Mouse (Mus musculus): ENCODE measurements around the gene Wnt5b.
"Not testable (repeated sequence)": the region's sequence is repeated elsewhere in the genome, so short reads cannot be mapped to it uniquely, and the experiment has no call there.

Gene Wnt5b

GRCm38 (mm10) chr6:119482958-119483600, 61.1 kb downstream of the Wnt5b start:
- peak; percentile 83 for DNase-seq

DNA sequence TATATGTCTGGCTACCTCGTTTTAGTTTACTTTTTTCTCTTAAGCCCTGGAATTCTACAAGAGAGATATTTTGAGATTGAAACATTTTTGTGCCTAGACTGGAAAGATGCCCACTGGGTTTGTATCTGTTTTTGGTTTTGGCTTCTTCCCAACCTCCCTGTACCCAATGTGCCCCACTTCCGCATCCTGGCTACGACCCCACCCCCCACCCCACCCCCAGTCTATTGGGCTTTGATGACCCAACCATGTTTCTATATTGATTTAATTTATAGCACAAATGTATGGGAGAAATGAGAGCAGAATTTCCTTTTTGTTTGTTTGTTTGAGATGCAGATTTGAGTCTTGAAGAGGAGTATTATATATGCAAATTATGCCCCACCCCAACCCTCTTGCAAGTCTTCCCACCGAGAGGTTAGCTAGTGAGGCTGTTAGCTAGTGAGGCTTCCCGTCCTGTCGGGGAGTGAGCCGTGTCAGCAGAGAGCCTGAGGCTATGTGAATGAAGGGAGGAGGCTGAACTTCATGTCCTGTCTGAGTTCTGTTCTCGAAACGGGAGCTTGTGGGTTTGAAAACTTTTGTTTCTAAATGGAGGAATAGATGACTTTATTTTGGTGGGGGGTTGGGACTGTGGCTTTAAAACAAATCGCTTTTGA, 62.3 kb downstream of the Wnt5b start:
- DNase-seq: not testable (repeated sequence)

DNA sequence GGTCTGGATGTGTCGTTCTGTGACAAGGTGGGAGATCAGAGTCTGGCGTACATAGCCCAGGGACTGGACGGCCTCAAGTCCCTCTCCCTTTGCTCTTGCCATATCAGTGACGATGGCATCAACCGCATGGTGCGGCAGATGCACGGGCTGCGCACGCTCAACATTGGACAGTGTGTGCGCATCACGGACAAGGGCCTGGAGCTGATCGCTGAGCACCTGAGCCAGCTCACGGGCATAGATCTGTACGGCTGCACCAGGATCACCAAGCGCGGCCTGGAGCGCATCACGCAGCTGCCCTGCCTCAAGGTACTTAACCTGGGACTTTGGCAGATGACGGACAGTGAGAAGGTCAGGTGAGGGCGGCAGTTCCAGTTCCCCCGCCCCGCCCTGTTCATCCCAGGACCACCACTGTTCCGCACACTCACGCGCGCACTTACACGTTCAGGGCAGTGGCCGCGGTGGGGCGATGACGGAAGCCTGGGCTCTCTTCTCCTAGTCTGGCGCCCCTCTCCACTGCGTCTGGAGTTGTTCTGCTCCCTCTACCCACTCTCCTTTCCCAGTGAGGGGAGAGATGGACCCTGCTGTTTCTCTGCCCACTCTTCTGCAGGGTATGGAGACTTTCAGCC, 63.3 kb downstream of the Wnt5b start:
- DNase-seq: peak; percentile 55

- DNase-seq: peak; percentile 74
Observed at GRCm38 (mm10) chr6:119479876-119480705, 64.1 kb downstream of the Wnt5b start.

GRCm38 (mm10) chr6:119479343-119479875, 64.7 kb downstream of the Wnt5b start, which contains the start of gene Fbxl14:
Fbxl14 (plus strand) TSS chr6:119479668.
- no peak for DNase-seq

DNA sequence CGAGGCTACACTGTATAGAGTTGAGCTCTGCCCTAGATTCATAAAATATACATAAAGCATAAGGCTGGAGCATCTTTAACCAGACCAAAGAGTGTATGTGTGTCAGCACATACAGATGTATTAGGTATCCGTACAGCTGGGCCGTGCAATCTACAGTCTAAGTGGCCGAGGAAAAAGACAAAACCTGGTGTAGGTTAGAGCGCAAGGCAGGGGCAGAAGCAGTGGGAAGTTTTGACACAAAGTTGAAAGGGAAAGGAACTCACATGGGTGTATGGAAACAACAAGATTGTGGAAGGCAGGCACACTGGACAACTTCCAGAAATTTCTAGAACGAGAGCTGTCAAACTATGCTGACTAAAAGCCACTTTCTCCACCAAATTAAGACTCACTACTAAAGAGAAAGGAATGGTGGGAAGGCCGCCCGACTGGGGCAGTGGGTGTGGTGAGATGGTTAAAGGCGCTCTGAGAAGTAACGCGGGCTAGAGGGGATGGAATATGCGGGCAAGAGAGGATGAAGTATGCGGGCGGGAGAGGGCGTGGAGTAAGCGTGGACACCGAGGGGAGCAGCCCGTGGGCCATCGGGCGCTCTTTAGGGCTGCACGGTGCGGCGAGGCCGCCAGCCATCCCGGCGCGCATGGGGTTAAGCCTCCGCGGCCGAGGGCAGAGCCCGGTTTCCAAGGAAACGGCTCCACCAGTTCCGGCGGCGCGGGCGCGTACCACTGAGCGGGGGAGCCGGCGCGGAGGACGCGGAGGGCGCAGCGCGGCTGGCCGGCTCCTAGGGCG, 65.4 kb downstream of the Wnt5b start:
- DNase-seq: peak; percentile 94

DNA sequence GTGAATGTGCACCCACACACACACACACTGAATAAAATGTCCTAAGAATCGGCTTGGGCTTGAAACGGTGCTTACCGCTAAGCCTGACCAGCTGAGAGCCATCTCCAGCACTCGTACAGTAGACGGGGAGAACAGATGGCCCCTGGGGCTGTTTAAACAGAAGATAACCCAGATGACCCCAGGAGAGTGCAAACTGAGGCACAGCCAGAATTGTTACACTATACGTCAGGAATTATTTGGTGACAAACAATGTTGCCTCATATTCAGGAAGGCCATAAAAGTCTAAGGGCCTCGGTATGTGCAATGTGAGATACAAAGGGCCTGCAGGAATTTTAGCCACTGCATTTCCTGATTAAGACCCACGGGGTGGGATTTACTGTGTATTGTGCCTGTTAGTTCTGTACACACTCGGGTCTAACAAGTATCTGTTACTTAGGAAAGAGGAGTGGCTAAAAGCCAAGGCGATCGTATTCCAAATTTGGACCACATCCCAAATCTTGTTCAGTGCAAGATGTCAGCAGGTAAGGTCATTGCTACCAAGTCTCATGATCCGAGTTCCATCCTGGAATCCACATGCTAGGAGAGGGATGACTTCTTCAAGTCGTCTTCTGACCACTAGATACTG, 66.3 kb downstream of the Wnt5b start:
- no peak for DNase-seq

DNA sequence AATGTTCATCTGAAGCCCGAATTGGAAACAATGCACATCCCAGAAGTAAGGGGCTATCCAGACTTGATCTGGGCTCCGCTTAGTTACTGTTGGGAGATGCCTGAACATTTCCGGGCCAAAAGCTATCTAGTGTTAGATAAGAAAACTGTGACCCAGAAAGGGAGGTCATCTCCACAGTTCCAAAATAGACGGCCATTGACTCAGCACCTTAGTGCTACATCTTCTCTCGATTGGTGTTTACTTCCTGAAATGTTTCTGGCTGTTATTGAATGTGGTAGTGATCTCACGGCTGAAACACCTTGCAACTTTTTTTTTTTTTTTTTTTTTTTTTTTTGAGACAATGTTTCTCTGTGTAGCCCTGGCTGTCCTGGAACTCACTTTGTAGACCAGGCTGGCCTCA, 68.2 kb downstream of the Wnt5b start:
- no peak for DNase-seq

DNA sequence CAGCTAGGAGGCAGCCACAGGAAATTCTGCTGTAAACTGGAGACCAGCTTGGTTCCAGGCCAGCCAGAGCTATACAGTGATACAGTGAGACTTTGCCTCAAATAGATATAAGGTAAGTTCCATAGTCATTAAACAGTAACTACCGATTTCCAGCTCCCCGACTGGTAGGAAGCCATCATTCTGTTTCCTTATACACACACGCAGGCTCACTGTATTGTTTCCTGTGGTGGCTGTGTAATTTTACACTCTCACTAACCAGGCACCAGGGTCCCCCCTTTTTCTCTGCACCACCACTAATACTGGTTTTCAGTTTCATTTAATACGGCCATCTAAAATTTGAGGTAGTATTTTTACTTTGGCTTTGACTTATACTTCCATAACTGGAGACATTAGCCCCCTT, 70.2 kb downstream of the Wnt5b start:
- DNase-seq: no peak

GRCm38 (mm10) chr6:119473446-119473845, 70.7 kb downstream of the Wnt5b start:
- DNase-seq: no peak

- no peak for DNase-seq
Observed at GRCm38 (mm10) chr6:119472705-119473104, 71.4 kb downstream of the Wnt5b start.

DNA sequence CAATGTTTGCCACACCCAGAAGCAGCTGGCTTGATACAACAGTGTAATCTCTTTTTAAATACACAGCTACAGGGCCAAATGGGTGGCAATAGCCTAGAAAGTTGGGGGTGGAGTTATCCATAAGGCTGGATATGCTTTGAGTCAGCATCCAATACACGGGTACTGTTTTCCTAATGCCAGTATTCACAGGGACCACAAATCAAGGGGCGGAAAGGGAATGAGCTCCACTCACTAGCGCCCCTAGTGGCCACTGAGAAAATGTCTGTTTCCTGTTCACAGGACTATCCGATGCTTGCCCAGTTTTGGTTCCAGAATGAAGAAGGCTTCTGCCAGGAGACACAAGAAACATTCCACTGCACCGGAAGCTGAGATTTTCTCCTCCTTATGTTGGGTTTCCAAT, 72.0 kb downstream of the Wnt5b start:
- peak; percentile 81 for DNase-seq

- DNase-seq: no peak
Observed at GRCm38 (mm10) chr6:119470777-119471176, 73.4 kb downstream of the Wnt5b start.

DNA sequence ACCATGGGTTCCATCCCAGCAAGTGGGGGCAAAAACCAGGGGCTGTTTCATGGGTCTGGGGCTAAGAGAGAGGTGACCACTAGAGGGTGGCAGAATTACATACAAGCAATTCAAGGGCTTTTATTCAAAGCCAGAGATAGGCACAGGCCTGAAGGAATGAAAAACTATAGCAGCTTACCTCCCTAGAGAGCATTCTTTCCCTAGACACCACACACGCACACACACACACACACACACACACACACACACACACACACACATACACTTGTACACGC, 76.4 kb downstream of the Wnt5b start:
- no peak for DNase-seq

DNA sequence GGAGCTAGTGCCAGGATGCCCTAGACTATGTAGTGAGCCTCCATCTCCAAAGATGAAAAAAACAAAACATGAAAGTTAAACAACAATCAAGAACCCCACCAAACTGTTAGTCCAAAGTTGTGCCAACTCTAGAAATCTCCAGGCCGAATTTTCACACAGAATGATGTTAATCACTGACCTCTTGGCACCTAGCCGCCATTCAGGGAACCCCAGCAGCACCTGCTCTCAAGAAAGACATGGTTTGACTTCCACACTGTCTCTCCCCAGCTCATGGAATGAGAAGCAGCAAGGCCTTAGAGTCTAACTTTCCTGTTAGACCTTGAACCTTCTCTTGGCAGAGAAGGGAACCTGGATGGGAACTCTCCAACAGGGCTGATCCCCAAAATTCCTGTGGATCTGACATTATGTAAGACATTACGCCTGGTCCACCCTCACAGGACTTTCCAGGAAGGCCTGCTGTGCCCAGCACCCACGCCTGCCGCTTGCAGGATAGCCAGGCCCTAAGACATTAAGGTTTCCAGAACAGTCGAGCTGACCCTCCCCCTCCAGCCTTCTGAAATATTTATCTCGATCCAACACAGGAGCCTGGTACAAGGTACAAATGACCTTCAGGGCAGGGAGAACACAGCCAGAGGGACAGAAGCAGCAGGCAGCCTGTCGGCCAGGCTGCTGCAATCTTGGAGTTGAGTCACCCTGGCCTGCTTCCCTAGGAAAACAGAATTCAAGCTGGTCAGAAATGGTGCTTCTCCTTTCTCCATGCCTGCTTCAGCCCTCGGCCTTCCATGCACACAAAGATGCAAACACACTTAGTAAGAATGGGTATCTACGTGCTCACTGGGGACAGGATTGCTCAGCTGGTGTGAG, 77.0 kb downstream of the Wnt5b start:
- no peak for DNase-seq

- DNase-seq: no peak
Observed at GRCm38 (mm10) chr6:119466161-119466560, 78.0 kb downstream of the Wnt5b start.

- DNase-seq: no peak
Observed at GRCm38 (mm10) chr6:119460391-119460790, 83.8 kb downstream of the Wnt5b start.

DNA sequence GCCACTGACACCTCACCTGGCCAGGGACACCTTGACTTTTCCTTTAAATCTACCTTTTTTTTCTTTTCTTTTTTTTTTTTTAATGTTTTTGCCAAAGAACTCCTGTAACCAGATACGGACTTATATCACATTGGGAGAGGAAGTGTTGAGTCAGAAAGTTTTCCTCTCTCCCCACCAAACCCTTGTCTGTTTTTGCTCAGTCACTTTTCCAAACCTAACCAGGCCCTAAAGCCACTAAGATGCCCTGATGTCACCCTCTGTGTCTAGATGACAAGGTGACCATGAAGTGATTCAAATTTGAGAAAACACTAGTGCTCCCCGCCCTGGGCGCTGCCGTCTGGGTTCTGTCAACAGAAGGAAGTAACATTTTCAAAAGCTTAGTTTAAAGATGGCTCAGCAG, 85.1 kb downstream of the Wnt5b start:
- no peak for DNase-seq

GRCm38 (mm10) chr6:119458166-119458565, 86.0 kb downstream of the Wnt5b start:
- DNase-seq: no peak

DNA sequence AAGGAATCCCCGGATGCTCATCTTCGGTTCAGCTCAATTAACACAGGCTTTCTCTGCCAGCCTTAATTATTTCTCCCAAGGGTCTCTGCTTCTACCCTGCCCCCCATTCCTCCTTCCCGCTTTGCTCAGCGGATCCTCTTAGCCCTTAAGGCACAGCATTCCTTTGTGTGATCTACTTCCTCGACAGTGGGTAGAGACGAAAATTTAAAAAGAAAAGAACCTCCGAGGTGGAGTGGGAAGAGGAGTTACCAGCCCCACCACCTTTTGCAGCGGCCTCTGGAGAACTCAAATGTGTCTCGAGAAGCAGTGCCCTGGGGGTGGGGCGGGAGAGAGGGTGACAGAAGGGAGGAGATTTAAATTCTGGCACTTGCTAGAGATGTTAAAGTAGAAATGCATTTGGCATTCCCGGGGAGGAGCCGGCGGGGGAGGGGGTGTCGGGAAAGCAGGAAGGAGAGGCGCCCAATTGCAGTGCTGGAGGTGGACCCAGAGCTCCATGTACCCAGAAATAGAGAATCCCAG, 92.1 kb downstream of the Wnt5b start:
- DNase-seq: peak; percentile 79

Measured in retina, postnatal 1 day (tissue).